Mouse (Mus musculus) bone marrow, adult 2 months (tissue): ENCODE measurements around the gene Tuba3a.

Experiments
- CTCF ChIP-seq: fragments of 200-500 bp; IDR thresholded peaks from 2 replicates; pipeline ENCODE4 v1.5.1; 2011; ENCODE audit warnings: low read length, control low read depth; ENCODE audit not compliant: control insufficient read depth, insufficient read depth
- POLR2A ChIP-seq: fragments of 200-500 bp; IDR thresholded peaks from 2 replicates; pipeline ENCODE4 v1.6.1; 2011; ENCODE audit warnings: low read depth, mild to moderate bottlenecking, control low read depth, low read length, borderline replicate concordance; ENCODE audit not compliant: control insufficient read depth

DNA sequence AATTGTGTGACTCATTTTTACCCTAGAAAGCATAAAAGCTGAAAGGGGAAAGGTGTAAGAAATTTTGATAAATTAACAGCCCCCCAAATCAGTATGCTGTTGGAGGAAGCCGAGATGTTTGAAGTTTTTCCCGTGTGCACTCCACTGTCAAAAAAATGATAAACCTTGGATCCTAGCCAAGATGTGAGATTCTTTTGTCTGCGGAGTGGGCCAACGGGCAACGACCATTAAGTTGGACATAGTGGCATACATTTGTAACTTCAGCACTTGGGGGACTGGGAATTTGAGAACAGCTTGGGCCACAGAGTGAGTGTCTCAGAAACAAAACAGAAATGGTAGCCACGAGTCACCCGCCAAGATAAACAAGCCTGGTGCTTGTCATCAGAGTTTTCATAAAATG is 31.2 kb upstream of the Tuba3a start:
- TF ChIP-seq POLR2A (no peak), CTCF (no peak)
